Mouse (Mus musculus): ENCODE data around the gene Hsd11b1.

Gene Hsd11b1

DNA sequence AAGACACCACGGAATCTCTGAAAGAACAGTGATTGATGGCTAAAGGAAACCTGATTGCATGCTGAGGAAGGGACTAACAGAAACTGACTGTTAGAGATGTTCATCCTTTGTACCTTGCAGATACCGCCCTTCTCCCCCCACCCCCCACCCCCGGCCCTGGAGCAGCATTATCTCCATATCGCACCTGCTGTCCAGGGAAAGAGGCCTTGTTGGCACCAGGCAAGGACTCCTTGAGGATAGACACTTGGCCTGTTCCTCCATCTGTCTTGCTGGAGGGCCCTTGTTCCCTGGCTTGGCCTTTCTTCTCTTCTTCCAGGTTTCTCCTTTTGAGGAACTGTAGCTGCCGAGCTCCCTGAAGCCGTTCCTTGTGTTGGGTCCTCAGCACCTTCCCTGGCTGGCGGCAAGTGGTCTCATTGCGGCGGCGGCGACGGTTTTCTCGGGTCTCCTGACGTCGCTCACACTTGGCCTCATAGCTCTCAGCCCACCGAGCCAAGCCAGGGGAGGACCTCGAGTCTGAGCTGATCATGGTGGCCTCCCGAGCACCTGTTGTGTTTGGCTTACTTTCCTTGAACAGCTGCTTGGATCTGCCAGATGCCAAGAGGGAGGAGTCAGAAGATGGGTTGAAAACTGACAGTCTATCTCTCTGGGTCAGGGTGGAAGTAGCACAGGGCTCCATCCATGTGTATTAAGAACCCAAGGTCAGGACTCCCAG lies 66.2 kb downstream of the Hsd11b1 start:
- no peak for DNase-seq

- DNase-seq: no peak
Measured at GRCm38 (mm10) chr1:193195169-193195810, 68.6 kb downstream of the Hsd11b1 start.

- peak; percentile 63 for DNase-seq
Measured at GRCm38 (mm10) chr1:193194416-193195140, 69.3 kb downstream of the Hsd11b1 start.

DNA sequence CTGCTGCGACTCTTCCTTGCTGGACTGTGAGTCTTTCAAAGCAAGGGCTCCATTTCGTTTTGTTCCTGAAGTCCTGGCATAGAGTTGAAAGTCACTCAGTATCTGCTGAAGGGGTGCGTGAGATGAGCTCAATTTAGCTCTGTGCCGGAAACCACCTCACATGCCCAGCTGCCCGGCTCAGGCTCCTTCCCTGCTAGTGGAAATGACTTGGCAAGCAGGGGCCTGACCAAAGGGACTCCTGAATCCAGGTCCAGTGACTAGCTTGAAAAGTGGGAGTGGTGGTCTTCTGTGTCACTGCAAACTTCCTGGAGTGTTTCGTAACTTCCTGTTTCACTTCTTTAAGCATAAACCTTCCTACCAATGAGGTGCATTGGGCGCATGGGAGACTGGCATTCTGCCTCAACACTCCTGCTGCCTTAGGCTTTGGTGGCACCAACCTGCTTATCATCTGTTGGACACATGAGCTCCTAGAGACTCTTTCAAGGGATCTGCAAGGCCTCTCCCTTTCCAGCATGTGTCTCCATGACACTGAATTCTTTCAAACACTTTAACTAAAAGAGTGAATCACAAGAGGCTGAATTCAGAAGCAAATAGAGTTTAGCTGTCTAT lies 72.1 kb downstream of the Hsd11b1 start:
- DNase-seq: no peak

DNA sequence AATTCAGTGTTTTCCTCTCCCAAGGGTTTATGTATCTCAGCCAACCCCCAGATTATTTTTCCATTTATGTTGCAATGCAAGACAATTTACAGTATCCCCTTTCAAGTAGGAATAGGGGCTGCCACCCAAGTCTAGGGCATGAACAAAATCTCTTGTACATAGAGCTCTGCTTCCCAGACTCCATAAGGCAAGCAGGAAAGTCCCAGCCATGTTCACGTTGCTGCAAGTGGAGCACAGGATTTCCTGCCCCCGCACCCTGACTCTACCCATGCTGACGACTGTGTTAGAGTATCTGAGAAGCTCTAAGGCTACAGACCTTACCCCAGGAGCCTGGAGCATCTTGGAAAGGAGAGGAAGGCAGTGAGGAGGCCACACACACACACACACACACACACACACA lies 74.1 kb downstream of the Hsd11b1 start:
- no peak for DNase-seq

- DNase-seq: no peak
Measured at GRCm38 (mm10) chr1:193189151-193189621, 74.7 kb downstream of the Hsd11b1 start.

GRCm38 (mm10) chr1:193188257-193188656 lies 75.6 kb downstream of the Hsd11b1 start:
- no peak for DNase-seq

- DNase-seq: no peak
Measured at GRCm38 (mm10) chr1:193181104-193181503, 82.8 kb downstream of the Hsd11b1 start.

DNA sequence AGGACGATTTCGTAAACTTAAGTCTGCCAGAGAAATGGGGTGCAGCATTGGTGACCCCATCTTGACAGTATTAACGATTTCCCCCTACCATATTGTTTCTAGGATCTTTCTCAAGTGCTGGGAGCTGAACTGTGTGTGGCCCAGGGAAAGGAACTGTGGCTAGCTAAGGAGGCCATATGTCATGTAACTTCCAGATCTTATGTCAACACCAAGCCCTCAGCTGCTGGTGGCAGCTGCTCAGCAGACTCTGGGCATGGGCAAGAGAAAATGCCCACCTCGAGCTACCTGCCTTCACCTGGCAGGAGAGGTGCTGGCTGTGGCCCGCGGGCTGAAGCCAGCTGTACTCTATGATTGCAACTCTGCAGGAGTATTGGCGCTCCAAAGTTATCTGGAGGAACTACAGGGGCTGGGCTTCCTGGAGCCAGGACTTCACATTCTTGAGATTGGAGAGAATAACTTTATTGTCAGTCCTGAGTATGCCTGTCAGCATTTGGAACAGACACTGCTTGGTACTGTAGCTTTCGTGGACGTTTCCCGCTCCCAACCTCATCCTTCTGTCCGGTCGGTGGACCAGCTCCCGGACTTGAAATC lies 89.6 kb downstream of the Hsd11b1 start:
- no peak for DNase-seq

DNA sequence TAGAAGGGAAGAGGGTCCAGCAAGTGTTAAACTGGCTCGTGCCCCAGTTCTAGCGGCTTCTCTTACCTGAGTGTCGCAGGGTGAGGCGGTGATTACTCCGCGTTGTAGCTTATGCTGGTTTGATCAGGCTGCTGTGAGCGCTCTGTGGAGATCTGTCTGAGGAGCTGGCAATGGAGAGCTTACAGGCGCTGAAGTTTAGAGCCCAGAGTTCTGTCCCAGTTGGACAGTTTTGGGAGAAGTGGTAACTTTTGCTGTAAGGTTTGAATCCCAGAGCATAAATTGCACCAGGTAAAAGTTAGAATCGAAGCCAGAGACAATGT lies 90.1 kb downstream of the Hsd11b1 start:
- DNase-seq: no peak

- peak; percentile 97 for DNase-seq
Measured at GRCm38 (mm10) chr1:193172991-193173809, 90.7 kb downstream of the Hsd11b1 start.
